Mouse (Mus musculus) embryonic fibroblast, embryonic 13.5 days (primary cell): ENCODE measurements at regions not wholly inside any gene's neighbourhood (a gene's known extent, or its start where the extent isn't known, plus 50 kb on each side); places are given as distances from the start of the nearest gene placed in this dataset.

Source experiments
- CTCF ChIP-seq: IDR thresholded peaks from 2 replicates; pipeline ENCODE4 v1.5.1; 2011; ENCODE audit warnings: mild to moderate bottlenecking, control low read depth, low read length, moderate library complexity, borderline replicate concordance; ENCODE audit not compliant: insufficient read depth
- POLR2A ChIP-seq: IDR thresholded peaks from 2 replicates; pipeline ENCODE4 v1.6.1; 2011; ENCODE audit warnings: low read depth, mild to moderate bottlenecking, control low read depth, low read length, moderate library complexity

- TF ChIP-seq POLR2A (no peak), CTCF (no peak)
Observed at GRCm38 (mm10) chr8:28252399-28253240, 805.1 kb downstream of the Poteg start.
